Mouse (Mus musculus) right cerebral cortex, postnatal 25 days (tissue): ENCODE data around the gene Shisa3.

Experiments
- DNase-seq: peaks from one replicate; pipeline ENCODE4 v3.0.0; 2022

Gene Shisa3

GRCm38 (mm10) chr5:67607804-67608673 lies at the start of gene Shisa3:
Gene Shisa3 (plus strand): TSS chr5:67607882.
- DNase-seq = no peak

DNA sequence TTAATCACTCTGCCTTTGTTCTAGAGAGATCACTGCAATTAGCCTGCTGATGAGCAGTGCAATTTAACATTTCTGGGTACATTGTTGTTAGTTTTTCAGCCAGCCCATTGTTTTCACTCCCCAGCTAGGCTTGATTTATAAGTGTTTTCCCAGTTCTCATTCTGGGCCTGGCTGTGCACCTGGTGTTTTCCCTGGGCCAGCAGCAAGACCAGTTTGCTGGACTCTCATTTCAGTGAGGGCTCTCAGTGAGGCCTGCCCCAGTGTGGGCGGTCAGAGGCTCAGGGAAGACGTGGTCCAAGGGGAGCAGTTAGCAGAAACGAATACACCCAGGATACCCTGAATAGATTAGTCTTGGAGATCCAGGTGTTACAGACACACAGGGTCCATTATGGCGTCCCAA lies 49.0 kb upstream of the Shisa3 start:
- no peak for DNase-seq

GRCm38 (mm10) chr5:67559063-67559462 lies 48.6 kb upstream of the Shisa3 start:
- DNase-seq = no peak

GRCm38 (mm10) chr5:67572552-67573155 lies 35.0 kb upstream of the Shisa3 start:
- DNase-seq = no peak

DNA sequence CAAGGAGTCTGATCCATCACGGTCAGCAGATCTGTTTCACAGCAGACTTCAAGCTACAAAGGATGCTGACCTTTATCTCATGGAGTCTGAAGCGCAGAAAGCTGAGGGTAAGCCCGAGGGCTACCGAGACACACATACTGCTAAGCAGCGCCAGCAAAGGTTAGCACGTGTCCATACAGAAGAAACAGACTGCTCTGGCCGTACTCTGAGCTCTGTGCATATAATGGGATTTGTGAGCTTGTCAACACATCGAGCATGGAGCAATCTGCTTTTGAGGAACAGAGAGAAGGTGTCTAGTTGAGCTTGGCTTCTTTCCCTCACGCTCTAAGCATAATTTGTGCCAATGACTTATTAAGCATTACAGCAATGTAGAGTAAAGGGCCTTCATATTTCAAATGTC lies 33.6 kb upstream of the Shisa3 start:
- DNase-seq = no peak

GRCm38 (mm10) chr5:67575705-67576104 lies 32.0 kb upstream of the Shisa3 start:
- DNase-seq = no peak

DNA sequence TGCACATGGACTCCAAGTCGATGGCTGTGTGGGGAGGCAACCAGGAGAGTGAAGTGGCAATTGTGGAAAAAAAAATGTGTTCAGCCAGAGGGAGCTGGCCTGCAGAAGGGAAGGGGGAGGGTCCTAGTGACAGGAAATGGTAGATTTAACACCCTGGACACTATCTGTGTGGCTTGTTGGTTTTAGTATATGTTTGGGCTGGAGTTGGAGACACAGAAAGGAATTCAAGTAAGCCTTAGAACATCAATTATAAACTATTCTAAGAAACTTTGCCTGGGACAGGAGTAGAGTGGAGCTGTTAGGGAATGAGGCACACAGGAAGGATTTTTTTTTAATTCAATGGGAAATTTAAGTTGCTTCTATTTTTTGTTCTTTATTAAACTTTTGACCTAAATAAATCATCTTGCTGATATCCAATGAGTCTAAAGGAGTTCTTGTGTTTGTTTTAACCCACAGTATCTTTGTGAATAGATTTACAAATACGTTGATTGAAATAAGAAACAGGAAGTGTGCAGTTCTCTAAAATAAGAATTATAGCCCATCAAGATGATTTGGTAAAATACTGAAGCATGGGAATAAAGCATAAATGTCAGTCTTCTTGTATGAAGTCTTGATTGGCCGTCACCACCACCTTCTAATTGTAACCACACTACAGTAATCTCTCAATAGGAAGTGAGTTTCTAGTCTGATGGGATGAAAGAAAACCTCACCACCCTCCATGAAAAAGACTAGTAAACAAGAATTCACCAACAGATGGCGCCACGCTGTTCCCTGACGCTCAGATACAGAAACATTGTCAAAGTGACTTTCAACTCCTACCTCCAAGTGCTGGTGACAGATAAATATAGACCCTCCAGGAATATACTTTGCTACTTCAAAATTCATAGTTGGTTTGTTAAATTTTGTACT lies 27.7 kb upstream of the Shisa3 start:
- DNase-seq = no peak

DNA sequence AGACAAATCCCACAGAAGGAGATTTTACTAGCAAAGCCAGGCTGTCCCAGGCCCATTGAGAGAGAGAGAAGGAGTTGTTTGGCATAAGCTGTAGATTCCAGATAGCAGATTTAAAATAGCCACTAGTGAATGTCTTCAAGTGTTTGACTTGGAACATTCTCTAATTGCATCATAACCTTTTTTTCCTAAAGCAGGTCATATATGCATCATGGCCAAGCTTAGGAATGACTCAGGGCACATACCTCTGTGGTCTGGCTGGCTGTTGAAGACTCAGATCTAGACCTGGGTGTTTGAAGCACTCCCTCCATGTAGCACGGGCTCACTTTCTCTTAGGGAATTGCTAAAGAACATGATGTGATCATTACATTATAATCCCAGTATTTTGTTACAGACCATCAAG lies 12.6 kb upstream of the Shisa3 start:
- no peak for DNase-seq

GRCm38 (mm10) chr5:67595629-67596028 lies 12.1 kb upstream of the Shisa3 start:
- DNase-seq = no peak

DNA sequence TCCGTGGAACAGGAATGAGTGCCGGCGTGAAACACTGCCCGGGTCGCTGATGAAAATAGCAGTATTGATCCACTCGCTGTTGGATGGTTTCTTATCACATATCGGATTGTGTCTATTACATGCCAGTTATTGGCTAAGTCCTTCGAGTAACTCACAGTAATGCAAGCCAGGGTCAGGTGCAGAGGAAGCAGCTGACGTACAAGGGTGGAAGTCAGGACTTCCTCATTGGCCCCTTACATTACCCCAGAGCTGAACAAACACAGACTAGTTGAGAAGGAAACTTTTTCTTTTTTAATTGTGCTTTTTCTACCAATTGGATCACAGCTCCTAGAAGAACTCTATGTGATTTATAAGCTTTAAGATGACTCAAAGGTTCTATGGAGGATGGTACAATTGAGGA lies 7.7 kb upstream of the Shisa3 start:
- no peak for DNase-seq

DNA sequence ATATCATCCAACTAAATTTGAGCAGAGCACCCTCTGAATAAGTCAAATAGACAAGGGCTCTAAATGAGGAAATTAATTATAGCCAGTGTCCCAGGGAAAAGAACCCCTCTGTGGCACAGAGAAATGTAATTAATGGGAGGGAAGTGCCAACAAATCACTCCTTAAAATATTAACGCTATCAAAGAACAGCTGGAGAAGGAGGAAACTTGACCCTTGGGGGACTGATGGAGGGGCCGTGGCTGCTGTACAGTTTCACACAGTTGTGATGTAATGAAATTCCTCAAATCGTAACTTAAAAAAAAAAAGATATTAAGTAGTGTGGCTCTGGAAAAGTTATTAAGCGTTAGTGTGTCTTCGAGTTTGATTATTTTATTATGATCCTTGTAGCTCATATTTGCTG lies 1.7 kb upstream of the Shisa3 start:
- no peak for DNase-seq

DNA sequence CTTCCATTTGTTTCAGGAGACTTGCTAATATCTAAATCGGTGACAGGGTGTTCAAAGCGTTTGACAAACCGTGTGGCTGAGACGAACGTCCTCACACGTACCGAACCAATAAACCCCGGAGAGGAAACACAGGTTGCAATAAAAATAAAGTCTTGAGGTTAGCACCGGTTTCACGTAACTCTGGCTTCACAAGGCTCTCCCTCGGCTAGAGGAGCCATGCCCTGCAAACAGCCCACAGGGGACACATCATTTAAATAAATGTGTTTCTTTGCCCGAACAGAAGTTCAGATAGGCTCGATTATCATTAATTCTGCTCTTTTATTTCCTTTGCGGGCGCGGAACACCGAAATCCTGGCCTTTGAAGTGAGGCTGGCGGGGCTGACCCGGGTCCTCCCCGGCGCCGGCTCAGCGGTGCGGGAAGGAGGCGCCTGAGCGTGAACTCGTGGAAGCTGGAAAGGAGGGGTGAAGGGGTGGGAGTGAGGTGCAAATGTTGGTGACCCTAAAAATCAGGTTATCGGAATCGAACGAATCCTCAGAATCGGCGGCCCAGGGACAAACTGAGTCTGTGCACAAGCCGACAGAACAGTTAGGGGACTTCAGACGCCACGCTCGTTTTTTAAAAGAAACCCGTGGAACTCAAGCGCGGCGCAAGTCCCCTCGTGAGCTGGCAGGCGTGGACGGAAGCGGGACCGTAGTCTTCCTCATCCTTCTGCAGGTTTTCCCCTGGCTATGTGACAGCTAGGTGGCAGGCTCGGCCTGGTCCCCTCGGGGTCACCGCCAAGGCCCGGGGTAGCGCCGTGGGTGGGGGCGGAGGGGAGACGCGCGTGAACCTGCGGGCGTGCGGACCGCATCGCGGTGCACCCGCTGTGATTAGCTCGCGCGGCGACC lies 522 bp upstream of the Shisa3 start:
- peak; percentile 23 for DNase-seq

- DNase-seq = no peak
Measured at GRCm38 (mm10) chr5:67608674-67609519, 1.2 kb downstream of the Shisa3 start.

DNA sequence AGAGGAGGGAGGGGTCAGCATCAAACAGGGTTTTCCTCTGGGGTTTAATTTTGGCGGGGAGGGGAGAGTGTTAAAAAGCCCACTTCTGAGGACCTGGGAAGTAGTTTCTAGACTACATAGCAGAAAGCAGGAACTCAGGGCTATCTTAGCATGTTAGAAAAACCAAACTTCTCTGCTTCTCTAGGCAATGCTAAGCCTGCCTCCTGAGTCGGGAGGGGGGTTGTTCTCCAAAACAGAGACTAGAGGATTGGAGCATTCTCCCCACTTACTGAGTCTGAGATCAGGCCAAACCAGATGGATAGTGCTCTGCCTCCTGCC lies 1.8 kb downstream of the Shisa3 start:
- DNase-seq = no peak

GRCm38 (mm10) chr5:67621230-67621629 lies 13.5 kb downstream of the Shisa3 start:
- DNase-seq = no peak

DNA sequence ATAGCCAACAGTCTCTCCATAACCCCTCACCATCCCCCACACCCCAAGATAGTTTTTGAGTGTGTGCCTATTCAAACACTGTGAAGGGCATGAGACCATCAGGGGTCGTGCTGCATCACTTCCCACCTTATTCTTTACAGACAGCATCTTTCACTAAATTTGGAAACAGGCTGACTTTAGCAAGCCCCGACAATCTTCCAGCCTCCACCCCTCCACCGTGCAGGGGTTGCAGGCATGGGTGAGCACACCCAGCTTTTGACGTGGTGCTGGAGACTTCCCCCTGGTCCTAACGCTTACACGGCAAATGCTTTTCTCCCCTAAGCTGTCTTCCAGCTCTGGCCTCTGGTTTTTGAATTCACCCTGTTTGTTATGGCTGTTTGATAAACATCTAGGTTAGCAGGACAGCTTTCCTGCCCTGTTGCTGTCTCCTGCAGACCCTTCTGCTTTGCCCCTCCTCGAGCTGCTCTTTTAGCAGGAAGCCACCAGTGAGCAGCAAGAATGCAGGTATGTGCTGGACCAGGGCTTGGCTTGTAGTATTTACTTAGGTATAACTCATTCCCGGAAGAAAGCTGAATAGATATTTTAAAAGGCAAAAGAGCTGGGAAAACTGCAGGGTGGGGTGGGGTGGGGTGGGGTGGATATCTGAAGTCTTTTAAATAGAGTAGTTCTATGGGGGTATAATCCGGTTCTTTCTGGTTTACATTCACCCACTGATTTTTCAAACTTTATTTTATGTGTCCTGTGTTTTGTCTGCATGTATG lies 20.7 kb downstream of the Shisa3 start:
- no peak for DNase-seq

GRCm38 (mm10) chr5:67629440-67629839 lies 21.8 kb downstream of the Shisa3 start:
- no peak for DNase-seq

DNA sequence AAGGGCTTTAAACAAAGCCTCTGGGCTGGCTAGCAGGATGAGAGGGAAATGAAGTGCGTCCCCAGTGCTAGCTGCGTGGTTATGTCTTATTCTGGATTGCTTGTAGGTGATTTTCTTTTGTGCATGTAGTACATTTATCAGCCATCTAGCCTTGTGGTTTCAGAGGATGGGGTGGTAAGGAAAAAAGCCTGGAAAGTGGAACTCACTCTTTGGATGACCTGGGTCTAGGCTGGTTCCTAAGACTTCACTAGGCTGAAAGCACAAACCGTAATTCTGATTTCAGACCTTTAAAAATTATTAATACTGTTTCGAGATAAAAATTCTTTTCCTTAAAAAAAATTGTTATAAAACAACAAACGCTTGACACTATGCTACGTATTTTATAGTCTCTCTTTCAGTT lies 22.2 kb downstream of the Shisa3 start:
- no peak for DNase-seq

GRCm38 (mm10) chr5:67631261-67631660 lies 23.6 kb downstream of the Shisa3 start:
- peak; percentile 1 for DNase-seq

GRCm38 (mm10) chr5:67633138-67633782 lies 25.6 kb downstream of the Shisa3 start:
- no peak for DNase-seq
